Mouse (Mus musculus) heart, postnatal 36 days (tissue): ENCODE data around the gene Stx1b. TPM values are rescaled to one million over a fixed set of nuclear protein-coding genes. Genes with fewer than 3 reads are reported as not detected.

Experiments used
- DNase-seq, 2 experiments: peaks; one replicate each; pipeline ENCODE4 v3.0.0; 2021 to 2022
- intact Hi-C: fragments of 180-260 bp; cut with DNase I; formaldehyde crosslinking; loops from one replicate; pipeline ENCODE4 v1.15.1; 2025
- total RNA-seq, 2 experiments: library from RNA; stranded (reverse); gene quantifications; 2 replicates each; pipeline ENCODE4 v1.2.3; 2021

The Stx1b gene
- total RNA-seq, 2 experiments from 2014 or later = 0.53 to 1.1 TPM

- intact Hi-C loops = no loop called here
- no peak for DNase-seq
These were observed 3.4 kb downstream of the Stx1b start for GRCm38 (mm10) chr7:127820836-127821509.

GRCm38 (mm10) chr7:127817776-127818175, 6.6 kb downstream of the Stx1b start:
- intact Hi-C loops = no loop called here
- no peak for DNase-seq

- intact Hi-C loops = no loop called here
- DNase-seq = no peak
These were observed 7.3 kb downstream of the Stx1b start for GRCm38 (mm10) chr7:127817053-127817452.

- intact Hi-C loops = loop anchor here (1.0 to 2.0 kb wide), 2 partner anchors 16 to 25 kb away; partner anchors contain the start of gene Hsd3b7
- DNase-seq = peak; percentile 44 to 59
These were observed 8.2 kb downstream of the Stx1b start for GRCm38 (mm10) chr7:127815954-127816821.

- intact Hi-C loops = loop anchor here (2.0 kb wide), 1 partner anchor 26 kb away; no protein-coding TSS in a partner anchor
These were observed 9.2 kb downstream of the Stx1b start for GRCm38 (mm10) chr7:127815116-127815665.

GRCm38 (mm10) chr7:127814241-127814921, 10.0 kb downstream of the Stx1b start:
- intact Hi-C loops = loop anchor here (2.0 kb wide), 1 partner anchor 26 kb away; no protein-coding TSS in a partner anchor
- peak; percentile 80 to 81 for DNase-seq

More at GRCm38 (mm10) chr7:127815116-127815665, 9.2 kb downstream of the Stx1b start:
- DNase-seq = no peak

DNA sequence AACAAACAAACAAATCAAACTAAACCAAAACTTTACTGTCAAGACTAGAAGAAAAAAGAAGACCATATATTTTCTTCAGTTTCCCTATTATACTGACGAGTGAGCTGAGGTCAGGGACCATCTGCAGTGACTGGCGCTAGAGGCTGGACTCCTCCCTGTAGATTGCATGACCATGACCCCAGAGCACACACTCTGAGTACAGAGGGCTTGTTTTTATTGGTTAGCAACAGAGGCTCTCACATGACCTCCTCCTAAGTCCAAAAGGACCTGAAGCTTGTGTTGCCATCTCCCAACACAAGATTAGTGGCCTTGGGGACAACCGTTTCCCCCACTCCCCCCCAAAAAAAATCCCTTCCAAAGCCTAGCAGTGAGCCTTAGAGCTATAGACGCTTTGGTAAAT, 10.5 kb downstream of the Stx1b start:
- intact Hi-C loops = loop anchor here (2.0 kb wide), 1 partner anchor 27 kb away; no protein-coding TSS in a partner anchor
- DNase-seq = no peak

DNA sequence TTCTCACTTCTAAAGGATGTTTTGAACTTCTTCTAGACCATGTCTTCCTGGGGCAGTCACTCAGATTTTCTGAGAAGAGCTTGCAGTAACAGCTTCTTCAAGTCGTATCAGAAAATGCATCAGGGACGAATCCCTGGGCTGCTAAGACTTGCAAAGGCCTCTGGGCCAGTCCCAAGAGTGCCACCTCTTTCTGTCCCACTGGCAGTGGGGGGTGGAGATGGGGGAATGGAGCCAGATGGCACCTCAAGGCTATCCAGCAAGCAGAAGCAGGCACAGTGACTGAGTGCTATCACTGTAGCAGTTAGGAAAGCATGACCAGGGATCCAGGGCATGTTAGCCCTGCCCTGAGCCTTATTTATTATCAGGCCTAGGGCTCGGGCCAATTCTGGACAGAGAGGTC, 12.1 kb downstream of the Stx1b start:
- DNase-seq = no peak
- intact Hi-C loops = no loop called here

DNA sequence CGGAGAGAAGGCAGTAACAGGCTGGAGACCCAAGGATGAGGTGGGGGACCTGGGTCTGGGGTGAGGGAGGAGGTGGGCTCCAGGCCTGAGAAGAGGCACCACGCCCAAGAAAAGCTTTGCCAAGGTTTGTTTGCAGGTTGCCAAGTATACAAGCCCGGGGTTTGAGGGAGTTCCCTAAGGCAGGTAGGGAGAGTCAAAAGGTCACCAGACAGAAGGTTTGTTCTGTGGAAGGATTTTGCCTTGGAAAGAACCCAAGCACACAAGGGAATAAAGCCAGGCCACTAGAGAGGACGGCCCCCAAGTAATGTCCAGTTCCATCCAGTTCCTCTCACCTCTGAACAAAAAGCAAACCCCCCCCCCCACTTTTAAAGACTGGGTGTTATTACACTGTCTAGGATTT, 13.1 kb downstream of the Stx1b start:
- intact Hi-C loops = no loop called here
- no peak for DNase-seq

GRCm38 (mm10) chr7:127810650-127811049, 13.7 kb downstream of the Stx1b start:
- no peak for DNase-seq
- intact Hi-C loops = no loop called here

GRCm38 (mm10) chr7:127809846-127810245, 14.5 kb downstream of the Stx1b start:
- no peak for DNase-seq
- intact Hi-C loops = no loop called here

DNA sequence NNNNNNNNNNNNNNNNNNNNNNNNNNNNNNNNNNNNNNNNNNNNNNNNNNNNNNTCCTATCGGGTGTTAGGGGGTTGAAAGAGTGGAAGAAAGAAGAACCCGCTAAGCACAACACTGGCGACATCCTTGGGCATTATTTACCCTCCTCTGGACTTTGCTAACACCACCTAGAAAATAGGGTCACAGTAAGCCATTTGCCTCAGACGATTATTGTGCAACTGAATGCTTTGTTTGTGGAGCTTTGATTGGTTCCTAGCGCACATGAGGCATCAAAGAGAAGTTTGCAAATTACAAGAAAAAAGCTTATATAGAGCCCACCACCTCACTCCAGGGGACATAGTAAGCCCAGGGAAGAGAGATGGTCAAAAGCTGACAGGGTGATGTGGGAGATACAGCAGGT, 15.5 kb downstream of the Stx1b start:
- DNase-seq = no peak
- intact Hi-C loops = no loop called here

- no peak for DNase-seq
- intact Hi-C loops = loop anchor here (5.0 kb wide), 1 partner anchor 95 kb away; the partner anchor contains the start of genes Gm21974 and Vkorc1
These were observed 22.0 kb downstream of the Stx1b start for GRCm38 (mm10) chr7:127802313-127802712.

DNA sequence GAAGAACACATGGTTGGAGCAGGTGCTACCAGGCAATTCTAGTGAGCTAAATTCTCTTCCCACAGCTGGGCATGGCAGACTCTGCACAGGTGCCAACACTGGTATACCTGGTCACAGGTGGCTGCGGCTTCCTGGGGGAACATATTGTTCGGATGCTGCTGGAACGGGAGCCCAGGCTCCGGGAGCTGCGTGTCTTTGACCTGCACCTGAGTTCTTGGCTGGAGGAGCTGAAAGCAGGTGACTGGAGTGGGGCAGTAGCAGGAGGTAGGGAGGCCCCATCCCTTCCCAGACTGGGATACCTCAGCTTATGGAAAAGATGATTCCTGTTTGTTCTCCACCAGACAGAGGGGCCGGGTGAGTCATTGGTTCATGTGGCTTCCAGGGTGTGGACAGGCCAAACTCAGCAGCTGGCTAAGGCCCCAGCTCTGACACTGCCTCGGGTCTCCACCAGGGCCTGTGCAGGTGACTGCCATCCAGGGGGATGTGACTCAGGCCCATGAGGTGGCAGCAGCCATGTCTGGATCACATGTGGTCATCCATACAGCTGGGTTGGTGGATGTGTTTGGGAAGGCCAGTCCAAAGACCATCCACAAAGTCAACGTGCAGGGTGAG, 23.2 kb downstream of the Stx1b start:
- DNase-seq = no peak
- intact Hi-C loops = loop anchor here (2.0 to 5.0 kb wide), 2 partner anchors 74 to 96 kb away; partner anchors contain the start of genes Gm21974 and Vkorc1

DNA sequence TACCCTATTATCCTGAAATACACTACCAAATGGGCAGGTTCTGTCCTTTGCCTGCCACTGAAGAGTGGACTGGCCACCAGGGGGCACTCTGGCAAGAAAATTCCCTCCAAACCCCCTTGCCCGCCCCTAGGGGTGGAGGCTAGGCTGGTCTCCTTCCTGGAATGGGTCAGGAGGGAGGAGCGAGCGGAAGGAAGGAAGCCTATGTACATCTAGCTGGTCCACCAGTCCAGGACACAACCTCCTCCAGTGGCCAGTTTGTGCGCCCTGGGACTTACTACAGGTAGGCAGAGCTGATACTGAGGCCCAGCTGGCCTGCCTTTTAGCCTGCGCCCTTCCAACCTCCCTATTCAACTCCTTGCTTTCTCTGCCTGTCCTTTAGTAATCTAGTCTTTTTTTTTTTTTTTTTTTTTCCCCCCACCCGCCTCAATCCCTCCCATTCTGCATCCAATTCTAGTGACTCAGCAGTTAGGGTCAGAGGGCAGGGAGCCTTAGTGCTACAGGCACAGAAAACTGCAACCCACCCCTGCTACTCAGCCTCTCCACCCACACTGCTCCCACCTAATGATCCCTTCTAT, 23.8 kb downstream of the Stx1b start, which contains the start of gene Hsd3b7:
TSS of gene Hsd3b7 (plus strand) at position 170 of the 575 bp plus-strand sequence.
- DNase-seq = peak; percentile 94 to 97
- intact Hi-C loops = loop anchor here (1.0 to 5.0 kb wide), 5 partner anchors 16 to 135 kb away; partner anchors contain the start of genes Gm21974 and Vkorc1

- no peak for DNase-seq
- intact Hi-C loops = loop anchor here (1.0 to 10.0 kb wide), 6 partner anchors 17 to 405 kb away; partner anchors contain the start of genes Cox6a2, Gm21974 and Vkorc1
These were observed 24.6 kb downstream of the Stx1b start for GRCm38 (mm10) chr7:127799738-127800137.

- DNase-seq = no peak
- intact Hi-C loops = loop anchor here (10.0 kb wide), 1 partner anchor 406 kb away; the partner anchor contains the start of gene Cox6a2
These were observed 25.1 kb downstream of the Stx1b start for GRCm38 (mm10) chr7:127799211-127799610.

- intact Hi-C loops = loop anchor here (10.0 kb wide), 1 partner anchor 406 kb away; the partner anchor contains the start of gene Cox6a2
These were observed 25.8 kb downstream of the Stx1b start for GRCm38 (mm10) chr7:127798591-127798990.

More at GRCm38 (mm10) chr7:127798591-127798990, 25.8 kb downstream of the Stx1b start:
- DNase-seq = no peak
